Mouse (Mus musculus) splenic B cell, adult 2 months (primary cell): ENCODE results near the gene Comt.
A peak's percentile ranks its signal among the peaks of the same experiment; 100 is the strongest.

Source experiments
- DNase-seq: peaks from one replicate; pipeline ENCODE4 v3.0.0-alpha.2; 2011; ENCODE audit warnings: low read depth, low spot score
- H3K27me3 ChIP-seq: 2 replicates; pipeline ENCODE4 v1.6.1; 2012; ENCODE audit warnings: mild to moderate bottlenecking, low read length, moderate library complexity, mixed read lengths; ENCODE audit not compliant: control insufficient read depth, poor library complexity, insufficient read depth, severe bottlenecking
- H3K36me3 ChIP-seq: 2 replicates; pipeline ENCODE4 v1.6.1; 2012; ENCODE audit warnings: mild to moderate bottlenecking, low read length, moderate library complexity, mixed read lengths; ENCODE audit not compliant: control insufficient read depth, poor library complexity, insufficient read depth, severe bottlenecking

Gene Comt

GRCm38 (mm10) chr16:18411026-18411649, 15.5 kb downstream of the Comt start:
- H3K27me3 ChIP-seq = no peaks in the 10 kb centered on the region
- no peaks in the 10 kb centered on the region; the same call in 1 of the 2 replicates for H3K36me3 ChIP-seq
- no peak for DNase-seq

- DNase-seq = no peak
- Histone ChIP-seq H3K27me3 (no peaks in the 10 kb centered on the region), H3K36me3 (no peaks in the 10 kb centered on the region)
Observed at GRCm38 (mm10) chr16:18410418-18410817, 16.2 kb downstream of the Comt start.

GRCm38 (mm10) chr16:18409776-18410175, 16.9 kb downstream of the Comt start:
- no peaks in the 10 kb centered on the region for H3K27me3 ChIP-seq
- DNase-seq = no peak
- no peaks in the 10 kb centered on the region for H3K36me3 ChIP-seq

GRCm38 (mm10) chr16:18407912-18408311, 18.7 kb downstream of the Comt start:
- DNase-seq = no peak
- no peaks in the 10 kb centered on the region for H3K36me3 ChIP-seq

GRCm38 (mm10) chr16:18406293-18406692, 20.4 kb downstream of the Comt start:
- peak; percentile 61 for DNase-seq
- Histone ChIP-seq H3K36me3 (no peaks in the 10 kb centered on the region), H3K27me3 (no peaks in the 10 kb centered on the region)

More at GRCm38 (mm10) chr16:18407912-18408311, 18.7 kb downstream of the Comt start:
- H3K27me3 ChIP-seq = no peaks in the 10 kb centered on the region

GRCm38 (mm10) chr16:18405876-18406275, 20.8 kb downstream of the Comt start:
- Histone ChIP-seq H3K36me3 (no peaks in the 10 kb centered on the region), H3K27me3 (no peaks in the 10 kb centered on the region)
- no peak for DNase-seq

GRCm38 (mm10) chr16:18405091-18405854, 21.4 kb downstream of the Comt start:
- DNase-seq = no peak
- Histone ChIP-seq H3K27me3 (no peaks in the 10 kb centered on the region), H3K36me3 (no peaks in the 10 kb centered on the region)

- DNase-seq = no peak
- Histone ChIP-seq H3K27me3 (no peaks in the 10 kb centered on the region), H3K36me3 (no peaks in the 10 kb centered on the region)
Observed at GRCm38 (mm10) chr16:18403285-18403684, 23.4 kb downstream of the Comt start.

- Histone ChIP-seq H3K27me3 (no peaks in the 10 kb centered on the region), H3K36me3 (no peaks in the 10 kb centered on the region)
- DNase-seq = no peak
Observed at GRCm38 (mm10) chr16:18400472-18401216, 26.0 kb downstream of the Comt start.

GRCm38 (mm10) chr16:18400028-18400427, 26.6 kb downstream of the Comt start:
- Histone ChIP-seq H3K36me3 (no peaks in the 10 kb centered on the region), H3K27me3 (no peaks in the 10 kb centered on the region)
- DNase-seq = no peak

- Histone ChIP-seq H3K27me3 (no peaks in the 10 kb centered on the region), H3K36me3 (no peaks in the 10 kb centered on the region)
- DNase-seq = no peak
Observed at GRCm38 (mm10) chr16:18396791-18397621, 29.6 kb downstream of the Comt start.

- Histone ChIP-seq H3K36me3 (no peaks in the 10 kb centered on the region), H3K27me3 (no peaks in the 10 kb centered on the region)
- DNase-seq = no peak
Observed at GRCm38 (mm10) chr16:18396201-18396600, 30.5 kb downstream of the Comt start.

- DNase-seq = no peak
- Histone ChIP-seq H3K36me3 (no peaks in the 10 kb centered on the region), H3K27me3 (no peaks in the 10 kb centered on the region)
Observed at GRCm38 (mm10) chr16:18395620-18396036, 31.0 kb downstream of the Comt start.

- no peaks in the 10 kb centered on the region for H3K27me3 ChIP-seq
- H3K36me3 ChIP-seq = no peaks in the 10 kb centered on the region
- DNase-seq = no peak
Observed at GRCm38 (mm10) chr16:18394777-18395619, 31.7 kb downstream of the Comt start.
